Mouse (Mus musculus): Measurements from ENCODE around the gene Galk2.

Galk2 gene

DNA sequence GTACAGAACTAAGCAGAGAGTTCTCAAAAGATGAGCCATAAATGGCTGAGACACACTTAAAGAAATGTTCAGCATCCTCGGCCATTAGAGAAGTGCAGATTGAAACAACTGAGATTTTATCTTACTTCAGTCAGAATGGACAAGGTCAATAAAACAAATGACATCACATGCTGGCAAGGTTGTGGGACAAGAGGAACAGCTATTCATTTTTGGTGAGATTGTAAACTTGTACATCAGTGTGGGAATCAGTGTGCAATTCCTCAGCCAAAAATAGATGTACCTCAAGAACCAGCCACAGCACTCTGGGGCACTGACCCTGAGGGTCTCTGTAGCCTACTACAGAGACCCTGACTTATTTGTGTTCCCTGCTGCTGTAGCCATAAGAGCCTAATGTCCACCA lies 84.4 kb downstream of the Galk2 start:
- no peak for DNase-seq (ENCODE audit: low spot score)

DNA sequence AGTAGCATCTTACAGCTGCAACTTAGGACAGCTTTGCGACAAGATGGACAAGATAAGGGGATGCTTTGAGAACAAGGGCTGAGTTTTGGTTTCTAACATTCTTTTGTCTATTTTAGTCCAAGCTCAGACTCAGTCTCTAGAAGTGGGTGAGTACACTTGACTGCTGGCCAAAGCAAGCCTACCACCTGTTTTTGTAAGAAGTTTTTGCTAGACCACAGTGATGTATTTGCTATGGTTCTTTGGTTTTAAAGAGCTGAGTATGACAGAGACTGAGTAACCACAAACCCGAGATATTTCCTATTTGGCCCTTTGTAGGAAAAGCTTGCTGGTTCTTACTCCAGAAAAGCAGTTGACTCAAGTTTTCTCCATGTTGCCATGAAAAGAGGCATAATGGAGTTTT lies 89.3 kb downstream of the Galk2 start:
- DNase-seq (ENCODE audit: low spot score): no peak

DNA sequence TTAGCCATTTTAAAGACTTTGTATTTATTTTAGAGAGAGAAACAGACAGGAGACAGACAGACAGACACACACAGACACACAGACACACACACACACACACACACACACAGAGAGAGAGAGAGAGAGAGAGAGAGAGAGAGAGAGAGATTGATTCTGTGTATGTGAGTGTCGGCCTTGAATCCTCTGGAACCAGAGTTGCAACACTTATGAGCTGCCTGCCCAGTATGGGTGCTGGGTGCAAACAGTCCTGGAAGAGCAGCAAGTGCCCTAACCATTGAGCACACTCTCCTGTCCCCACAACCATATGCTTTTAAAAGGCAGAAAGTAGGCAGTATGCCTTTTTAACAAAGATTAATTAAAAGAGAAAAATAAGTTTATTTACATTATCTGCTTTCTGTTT lies 109.9 kb downstream of the Galk2 start:
- no peak for DNase-seq (ENCODE audit: low spot score)

DNA sequence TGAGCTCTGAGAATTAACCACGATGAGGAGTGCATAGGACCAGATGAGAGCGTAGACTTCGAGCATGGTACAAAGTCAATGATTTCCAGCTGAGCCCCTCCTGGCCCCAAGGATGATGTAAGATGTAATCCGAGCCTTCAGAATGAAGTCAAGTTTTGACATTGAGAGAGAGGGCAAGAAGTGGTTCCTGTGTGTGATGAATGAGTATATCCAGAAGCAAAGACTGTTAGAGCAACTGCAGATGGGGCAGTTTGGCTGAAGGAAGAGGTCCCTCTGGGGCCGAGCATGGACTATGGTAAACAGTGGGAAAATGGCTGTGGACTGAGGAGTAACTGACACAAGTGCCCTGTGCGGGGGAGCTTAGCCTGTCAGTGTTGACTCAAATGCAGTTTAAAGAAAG lies 114.3 kb downstream of the Galk2 start:
- DNase-seq (ENCODE audit: low spot score): no peak

DNA sequence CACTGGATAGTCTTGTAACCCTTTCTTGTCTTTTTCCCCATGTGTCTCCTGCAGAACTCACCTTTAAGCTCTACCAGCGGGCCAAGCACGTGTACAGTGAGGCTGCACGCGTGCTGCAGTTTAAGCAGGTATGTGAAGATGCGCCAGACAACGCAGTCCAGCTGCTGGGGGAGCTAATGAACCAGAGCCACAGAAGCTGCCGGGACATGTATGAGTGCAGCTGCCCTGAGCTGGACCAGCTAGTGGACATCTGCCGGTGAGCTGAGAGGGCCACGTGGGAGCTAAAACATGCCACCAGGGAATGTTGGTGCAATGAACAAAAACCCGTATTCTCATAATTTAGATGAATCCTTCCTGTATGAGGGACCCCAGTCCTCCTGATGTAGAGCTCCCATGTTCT lies 116.3 kb downstream of the Galk2 start:
- DNase-seq (ENCODE audit: low spot score): no peak

DNA sequence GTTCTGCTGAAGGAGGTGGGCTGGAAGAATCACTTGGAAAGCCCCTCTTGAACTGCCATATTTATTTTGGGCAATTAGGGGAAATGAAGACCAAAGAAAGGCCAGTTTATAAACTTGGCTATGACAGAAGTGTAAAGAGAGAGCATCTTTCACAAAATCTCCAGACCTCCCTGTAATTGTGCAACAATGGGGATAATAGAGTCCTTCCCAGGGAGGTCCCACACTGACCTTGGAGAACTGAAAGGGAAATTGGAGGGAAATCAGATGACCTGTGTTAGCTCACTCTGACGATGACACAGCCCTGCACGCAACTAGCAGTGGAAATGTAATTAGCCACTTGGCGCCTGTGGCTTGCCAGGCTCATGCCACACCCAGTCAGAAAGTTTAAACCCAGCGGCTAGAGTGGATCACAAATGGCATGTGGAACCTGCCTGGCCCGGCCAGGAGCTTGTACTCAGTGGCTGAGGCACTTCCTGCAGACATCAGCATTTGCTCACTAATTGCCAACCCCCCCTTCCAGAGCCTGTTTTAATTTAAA lies 117.0 kb downstream of the Galk2 start:
- peak; percentile 12 for DNase-seq (ENCODE audit: low spot score)

DNA sequence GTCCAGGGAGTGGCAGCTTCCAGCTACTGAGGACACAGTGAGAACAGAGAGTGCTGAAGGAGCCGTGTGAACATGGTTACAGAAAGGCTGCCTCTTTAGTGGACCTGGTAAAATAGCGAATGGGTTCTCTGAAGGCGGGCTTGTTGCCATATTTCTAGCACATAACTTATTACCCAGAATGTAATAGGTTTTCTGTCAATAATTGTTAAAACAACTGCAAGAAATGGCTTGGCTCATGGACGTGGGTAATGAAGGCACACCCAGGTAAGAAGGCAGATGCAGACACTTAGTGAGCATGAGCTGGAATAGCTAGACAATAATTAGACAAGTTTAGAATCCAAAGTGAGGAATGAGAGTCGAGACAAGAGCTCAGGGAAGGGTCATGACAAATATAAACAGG lies 143.4 kb downstream of the Galk2 start:
- no peak for DNase-seq (ENCODE audit: low spot score)

DNA sequence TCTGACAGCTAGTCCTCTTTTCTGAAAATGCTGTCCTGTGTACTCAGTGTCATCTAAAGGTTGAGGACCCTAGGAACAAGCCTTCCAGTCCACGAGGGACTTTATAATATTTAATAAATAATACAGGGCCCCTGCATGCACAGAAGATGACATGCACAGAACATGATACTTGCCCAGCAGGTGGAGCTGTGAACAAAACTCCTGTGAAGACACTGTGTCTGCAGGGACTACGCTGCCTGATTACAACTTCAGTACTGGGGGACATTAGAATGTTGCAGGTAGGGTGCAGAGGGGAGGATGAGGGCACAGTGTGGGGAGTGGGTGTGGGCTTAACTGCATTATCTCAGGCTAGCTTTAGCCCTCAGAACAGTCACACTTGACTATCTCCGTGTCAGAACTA lies 147.2 kb downstream of the Galk2 start:
- peak; percentile 79 for DNase-seq (ENCODE audit: low spot score)

DNA sequence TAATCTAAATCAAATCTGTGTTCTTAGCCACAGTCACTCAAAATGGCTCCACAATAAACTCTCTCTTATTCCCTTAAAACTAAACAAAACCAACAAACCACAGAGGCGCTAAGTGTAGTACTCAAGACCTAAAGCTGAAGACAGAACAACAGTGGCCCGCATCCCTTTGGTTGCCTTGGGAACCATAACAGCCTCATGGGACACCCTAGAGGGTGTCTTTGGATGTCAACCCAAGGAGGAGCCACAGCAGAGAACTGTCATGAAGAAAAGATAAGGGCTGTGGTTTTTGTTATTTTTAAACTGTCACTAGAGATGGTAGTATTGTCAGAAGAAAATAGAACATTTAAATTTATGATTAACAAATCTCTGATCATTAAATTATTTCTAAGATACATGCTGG lies 147.8 kb downstream of the Galk2 start:
- DNase-seq (ENCODE audit: low spot score): no peak

DNA sequence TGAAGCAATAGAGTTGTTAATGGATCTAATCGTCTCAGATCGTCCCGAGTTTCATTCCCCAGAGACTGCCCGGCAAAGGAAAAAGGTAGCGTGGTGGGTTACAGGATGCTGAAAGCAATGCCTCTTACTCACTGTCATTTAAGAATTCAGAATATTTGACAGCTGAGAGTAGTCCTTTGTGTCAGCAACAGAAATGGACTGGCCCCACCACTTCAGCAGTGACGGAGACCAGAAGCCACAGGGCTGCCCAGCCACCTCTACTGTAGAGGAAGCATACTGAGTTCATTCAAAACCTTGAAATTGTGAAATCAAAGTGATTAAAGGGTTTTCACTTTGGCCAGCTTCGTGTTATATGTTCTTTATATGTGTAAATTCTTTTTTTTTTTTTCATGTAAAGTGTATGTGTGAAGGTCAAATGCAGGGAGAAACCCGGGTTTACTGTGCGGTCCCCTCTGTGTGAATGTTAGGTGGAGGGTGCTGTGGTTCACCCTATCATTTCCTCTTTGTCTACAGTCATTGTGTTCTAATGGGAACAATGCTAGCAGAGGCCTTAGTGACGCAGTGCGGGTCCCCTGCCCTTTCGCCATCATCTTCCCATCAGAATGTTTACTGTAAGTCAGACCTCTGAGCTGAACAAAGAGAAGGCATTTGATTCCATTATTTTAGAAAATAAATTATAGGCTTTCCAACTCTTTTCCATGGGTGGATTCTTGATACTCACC lies 156.2 kb downstream of the Galk2 start:
- DNase-seq (ENCODE audit: low spot score): no peak

DNA sequence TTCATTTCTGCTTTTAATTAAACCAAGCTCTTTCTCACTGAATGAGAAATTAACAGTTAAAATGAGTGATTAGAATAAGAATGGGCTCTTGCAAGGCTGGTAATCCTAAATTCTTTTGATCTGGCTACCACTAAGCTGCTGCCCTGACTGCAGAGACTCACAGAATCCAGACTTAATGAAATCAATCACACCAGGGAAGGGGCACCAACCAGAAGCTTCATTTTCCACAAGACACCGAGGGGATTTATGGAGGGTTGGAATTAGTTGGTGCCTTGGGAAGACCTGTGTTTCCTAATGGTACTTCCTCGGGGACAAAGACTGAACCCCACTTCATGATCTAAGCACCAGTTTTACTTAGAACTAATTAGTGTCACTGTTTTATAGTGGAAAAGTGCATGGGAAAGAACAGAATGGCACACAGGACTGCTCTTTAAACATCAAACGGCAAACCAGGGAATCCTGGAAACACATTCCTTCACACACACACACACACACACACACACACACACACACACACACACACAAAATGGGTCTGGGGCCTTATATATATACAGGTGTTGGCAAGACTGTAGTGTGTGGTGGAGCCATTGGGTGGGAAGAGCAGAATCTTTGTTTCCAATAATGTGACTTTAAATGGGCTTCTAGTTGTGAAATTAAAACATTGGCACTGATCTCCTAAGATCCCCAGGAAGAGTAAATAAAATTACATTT lies 157.0 kb downstream of the Galk2 start:
- no peak for DNase-seq (ENCODE audit: low spot score)

DNA sequence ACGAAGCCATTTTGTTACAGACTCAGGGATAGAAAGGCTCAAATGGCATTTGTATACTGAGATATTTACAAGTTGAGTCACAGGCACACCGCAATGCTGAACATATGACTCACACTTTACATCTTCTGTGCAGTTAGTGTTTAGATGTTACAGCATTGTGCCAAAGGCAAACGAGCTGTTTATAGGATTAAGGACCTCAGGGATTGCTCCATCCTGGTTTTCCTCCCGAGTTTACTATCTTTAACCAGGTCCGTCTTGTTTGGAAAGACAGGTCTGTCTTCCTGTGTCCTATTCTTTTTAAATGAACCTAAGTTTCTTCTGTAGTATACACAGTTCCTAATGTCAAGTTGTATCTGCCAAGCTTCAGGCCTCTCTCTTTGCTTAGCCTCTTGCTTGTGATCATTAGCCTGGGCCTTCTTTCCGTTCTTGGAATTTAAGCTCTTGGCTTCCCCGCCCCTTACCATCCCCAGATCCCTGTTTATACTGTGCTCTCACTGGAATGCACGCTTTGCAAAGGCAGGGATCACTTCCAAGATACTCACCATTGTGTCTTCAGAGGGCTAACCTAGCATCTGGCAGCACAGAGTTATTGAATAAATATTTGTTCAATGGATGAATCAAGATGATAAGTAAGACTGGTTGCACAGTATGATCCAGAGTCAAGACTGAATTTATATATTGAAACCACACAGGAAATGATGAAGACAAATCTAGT lies 172.4 kb downstream of the Galk2 start:
- DNase-seq (ENCODE audit: low spot score): no peak

DNA sequence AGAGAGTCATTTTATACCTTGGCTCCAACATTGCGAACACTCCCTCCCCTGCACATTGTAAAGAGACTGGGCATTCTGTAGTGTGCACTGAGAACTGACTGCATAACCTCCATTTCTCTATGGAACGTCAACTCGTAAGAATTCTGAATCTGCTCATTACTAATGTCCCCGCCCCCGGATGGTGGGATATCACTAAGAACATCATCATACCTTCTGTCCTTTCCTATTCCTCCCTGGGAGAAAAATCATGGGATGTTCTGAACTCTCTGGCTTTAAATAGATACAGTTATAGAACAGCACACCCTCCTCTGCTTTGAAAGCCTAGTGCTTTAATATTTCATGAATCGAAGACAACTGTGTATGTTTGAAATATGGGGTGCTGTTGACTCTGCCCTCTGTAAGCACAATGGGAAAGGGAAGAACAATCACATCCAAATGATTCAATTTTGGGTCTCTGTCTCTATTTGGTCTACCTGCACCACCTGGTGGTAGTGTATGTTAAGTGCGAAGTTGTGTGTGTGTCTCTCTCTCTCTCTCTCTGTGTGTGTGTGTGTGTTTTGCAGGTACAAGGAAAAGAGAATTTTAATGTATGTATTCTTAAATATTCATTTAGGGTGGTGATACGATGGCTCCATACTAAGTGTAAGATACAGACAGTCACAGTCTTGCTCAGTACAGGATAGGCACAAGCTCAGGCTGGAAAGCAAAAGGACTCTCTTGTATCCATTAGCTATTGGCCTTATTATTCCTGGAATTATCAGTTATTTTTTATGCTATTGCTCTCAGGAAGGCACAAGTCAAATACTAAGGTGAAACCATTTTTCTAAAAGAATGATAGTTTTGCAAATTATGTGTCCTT lies 174.4 kb downstream of the Galk2 start:
- DNase-seq (ENCODE audit: low spot score): peak; percentile 41

Measured in retina, embryonic 14.5 days (tissue).